Mouse (Mus musculus): ENCODE results near the gene C2cd3.

GRCm38 (mm10) chr7:100501027-100501843 is 129.2 kb downstream of the C2cd3 start:
- 0 out of 2 replicates have a peak, but pooled peaks have one; percentile 26 for TF ChIP-seq POLR2A (IDR thresholded peaks at IDR 0.05; ENCODE audit: borderline replicate concordance, control insufficient read depth, low read depth, low read length)
- no peak for TF ChIP-seq CTCF (IDR thresholded peaks at IDR 0.05; ENCODE audit: control insufficient read depth, insufficient read depth, low read length)
